Comparison of ENCODE assay signal across 14 mouse cellular contexts in genomic region chr10:83017760-83018498, GRCm38 (mm10). TPM values are rescaled to one million over a fixed set of nuclear protein-coding genes. Genes with fewer than 3 reads are reported as not detected.
DNase-seq lines count a peak whose midpoint lies in the region; ATAC-seq and TF ChIP-seq lines count a peak whose summit lies in the region.
"Had no signal": no experiment of that assay in that cellular context is flagged by ENCODE, and none has a peak within 500 bp of the region (broad histone marks: within the 10 kb centered on the region; RNA-seq: fewer than 3 reads in every experiment).

No protein-coding gene starts in this region.

- no peak for DNase-seq in embryonic facial prominence, embryonic 10.5 days (ENCODE audit: low spot score)
- no peak for DNase-seq in midbrain, postnatal 0 days (ENCODE audit: low spot score)
- DNase-seq in liver, embryonic 13.5 days: peak; percentile 58
- peak; percentile 26 to 50 for DNase-seq in spleen, postnatal 36 days (ENCODE audit: low spot score in 2 of 2)
- no peak for DNase-seq in frontal cortex, postnatal 10 days (ENCODE audit: low spot score in 2 of 2)
- no peak for DNase-seq in adrenal gland, adult 18-20 months (ENCODE audit: low spot score in 2 of 2)
- DNase-seq: cerebellum, postnatal 25 days had no signal

- WGBS in embryonic facial prominence, embryonic 13.5 days: 57% methylated on average over 21 of the region's 21 CpGs
- WGBS in embryonic facial prominence, embryonic 10.5 days: 85% methylated on average over 21 of the region's 21 CpGs
- WGBS in midbrain, embryonic 15.5 days: 63% methylated on average over 21 of the region's 21 CpGs
- 52% methylated on average over 21 of the region's 21 CpGs for WGBS in midbrain, postnatal 0 days
- WGBS in liver, embryonic 13.5 days (ENCODE audit: insufficient replicate concordance): 24% methylated on average over 21 of the region's 21 CpGs

- H3K4me3 ChIP-seq in embryonic facial prominence, embryonic 13.5 days: no peak overlapping the region
- no peak overlapping the region for H3K4me3 ChIP-seq in embryonic facial prominence, embryonic 10.5 days
- H3K4me3 ChIP-seq in midbrain, embryonic 15.5 days: no peak overlapping the region
- H3K4me3 ChIP-seq in midbrain, postnatal 0 days (ENCODE audit: low read depth, low read length): no peak overlapping the region
- H3K4me3 ChIP-seq in liver, embryonic 13.5 days (replicated peaks): peak overlapping the region; percentile 36
- H3K4me3 ChIP-seq: embryonic facial prominence, embryonic 15.5 days; heart, embryonic 10.5 days; limb, embryonic 13.5 days had no signal

- no peak for ATAC-seq in embryonic facial prominence, embryonic 13.5 days (ENCODE audit: insufficient number of reproducible peaks, insufficient read depth, low FRiP score, low TSS enrichment, low read depth)
- no peak for ATAC-seq in midbrain, embryonic 15.5 days (replicated peaks)
- no peak for ATAC-seq in midbrain, postnatal 0 days (ENCODE audit: low FRiP score)
- ATAC-seq in liver, embryonic 13.5 days (ENCODE audit: low read depth): peak; percentile 56

- H3K9me3 ChIP-seq in embryonic facial prominence, embryonic 13.5 days: no peaks in the 10 kb centered on the region; the same call in 1 of the 2 replicates
- no peaks in the 10 kb centered on the region for H3K9me3 ChIP-seq in embryonic facial prominence, embryonic 10.5 days
- no peaks in the 10 kb centered on the region for H3K9me3 ChIP-seq in midbrain, embryonic 15.5 days
- H3K9me3 ChIP-seq in midbrain, postnatal 0 days (ENCODE audit: low read length): no peaks in the 10 kb centered on the region
- H3K9me3 ChIP-seq in liver, embryonic 13.5 days (replicated peaks): peaks cover 2% of the 10 kb centered on the region; the same call in 1 of the 2 replicates
- H3K9me3 ChIP-seq: embryonic facial prominence, embryonic 15.5 days; heart, embryonic 10.5 days; limb, embryonic 13.5 days had no signal

- no peaks in the 10 kb centered on the region for H3K27me3 ChIP-seq in embryonic facial prominence, embryonic 13.5 days
- H3K27me3 ChIP-seq in embryonic facial prominence, embryonic 10.5 days (replicated peaks; ENCODE audit: low read depth, poor library complexity, severe bottlenecking): no peaks in the 10 kb centered on the region
- H3K27me3 ChIP-seq in midbrain, embryonic 15.5 days (replicated peaks): no peaks in the 10 kb centered on the region
- H3K27me3 ChIP-seq in midbrain, postnatal 0 days (ENCODE audit: insufficient read depth, low read length): no peaks in the 10 kb centered on the region
- no peaks in the 10 kb centered on the region for H3K27me3 ChIP-seq in liver, embryonic 13.5 days
- H3K27me3 ChIP-seq: embryonic facial prominence, embryonic 15.5 days had no signal

- no peak for TF ChIP-seq CTCF in midbrain, postnatal 0 days (IDR thresholded peaks at IDR 0.05)

- H3K4me2 ChIP-seq in embryonic facial prominence, embryonic 13.5 days: no peak overlapping the region
- H3K4me2 ChIP-seq in midbrain, embryonic 15.5 days: no peak overlapping the region
- H3K4me2 ChIP-seq in midbrain, postnatal 0 days (ENCODE audit: low read depth, low read length, poor library complexity, severe bottlenecking): no peak overlapping the region
- peak overlapping the region; percentile 71 for H3K4me2 ChIP-seq in liver, embryonic 13.5 days
- H3K4me2 ChIP-seq: embryonic facial prominence, embryonic 15.5 days; limb, embryonic 13.5 days had no signal

- no peak overlapping the region for H3K9ac ChIP-seq in embryonic facial prominence, embryonic 13.5 days
- no peak overlapping the region for H3K9ac ChIP-seq in midbrain, embryonic 15.5 days
- H3K9ac ChIP-seq in midbrain, postnatal 0 days (replicated peaks; ENCODE audit: low read length, poor library complexity, severe bottlenecking): no peak overlapping the region
- H3K9ac ChIP-seq in liver, embryonic 13.5 days: peak overlapping the region; percentile 72
- H3K9ac ChIP-seq: embryonic facial prominence, embryonic 15.5 days; limb, embryonic 13.5 days had no signal

- H3K36me3 ChIP-seq in embryonic facial prominence, embryonic 13.5 days: no peaks in the 10 kb centered on the region
- no peaks in the 10 kb centered on the region for H3K36me3 ChIP-seq in embryonic facial prominence, embryonic 10.5 days (replicated peaks)
- H3K36me3 ChIP-seq in midbrain, embryonic 15.5 days (replicated peaks): no peaks in the 10 kb centered on the region
- H3K36me3 ChIP-seq in midbrain, postnatal 0 days (ENCODE audit: insufficient read depth, low read length): no peaks in the 10 kb centered on the region
- no peaks in the 10 kb centered on the region; the same call in 1 of the 2 replicates for H3K36me3 ChIP-seq in liver, embryonic 13.5 days
- H3K36me3 ChIP-seq: embryonic facial prominence, embryonic 15.5 days; heart, embryonic 10.5 days; limb, embryonic 13.5 days had no signal

- 0 out of 2 replicates have a peak overlapping the region, but pooled peaks have one; percentile 35 for H3K27ac ChIP-seq in embryonic facial prominence, embryonic 13.5 days
- no peak overlapping the region for H3K27ac ChIP-seq in embryonic facial prominence, embryonic 10.5 days (replicated peaks)
- H3K27ac ChIP-seq in midbrain, embryonic 15.5 days: peak overlapping the region; percentile 48; the same call in 1 of the 2 replicates
- no peak overlapping the region for H3K27ac ChIP-seq in midbrain, postnatal 0 days (ENCODE audit: low read depth, low read length)
- H3K27ac ChIP-seq in liver, embryonic 13.5 days: peak overlapping the region; percentile 98
- H3K27ac ChIP-seq: embryonic facial prominence, embryonic 15.5 days; kidney, postnatal 0 days; limb, embryonic 13.5 days; macrophage had no signal

- peaks cover 29% of the 10 kb centered on the region for H3K4me1 ChIP-seq in embryonic facial prominence, embryonic 13.5 days
- peaks cover 52% of the 10 kb centered on the region for H3K4me1 ChIP-seq in embryonic facial prominence, embryonic 10.5 days
- H3K4me1 ChIP-seq in midbrain, embryonic 15.5 days: peaks cover 28% of the 10 kb centered on the region
- peaks cover 5% of the 10 kb centered on the region; the same call in 1 of the 2 replicates for H3K4me1 ChIP-seq in midbrain, postnatal 0 days (ENCODE audit: insufficient read depth, low read length)
- peaks cover 97% of the 10 kb centered on the region for H3K4me1 ChIP-seq in liver, embryonic 13.5 days (replicated peaks)

RNA-seq across cellular contexts. Expression of gene Chst11, which starts 32.6 kb away (rescaled TPM):
- polyA plus RNA-seq in embryonic facial prominence, embryonic 13.5 days (2015; fragmentation: Nextera tagmentation; extraction: Ambion mirVana): 2.6 and 3.6 TPM in 2 replicates
- polyA plus RNA-seq in embryonic facial prominence, embryonic 10.5 days (2016; fragmentation: Nextera tagmentation; extraction: Ambion mirVana): 1.1 and 1.3 TPM in 2 replicates
- polyA plus RNA-seq in midbrain, embryonic 15.5 days (2015; fragmentation: Nextera tagmentation; extraction: Ambion mirVana): 3.8 and 4.1 TPM in 2 replicates
- total RNA-seq in midbrain, postnatal 0 days (2014; rRNA removed): 20.5 and 22.7 TPM in 2 replicates
- 2.6 and 2.8 TPM in 2 replicates for polyA plus RNA-seq in midbrain, postnatal 0 days (2015; fragmentation: Nextera tagmentation; extraction: Ambion mirVana)
- 1.2 and 1.3 TPM in 2 replicates for polyA plus RNA-seq in liver, embryonic 13.5 days (2015; fragmentation: Nextera tagmentation; extraction: Ambion mirVana)
- 10 to 100 TPM; 49.8 to 68.7 TPM for total RNA-seq in adrenal gland, adult 18-20 months (2021)

Comparison
In these comparisons a context has a peak if more than half of its experiments do, and no peak if none do; other contexts are left out.
1. H3K27ac ChIP-seq: peak in embryonic facial prominence, embryonic 13.5 days (single experiment), midbrain, embryonic 15.5 days (single experiment) and liver, embryonic 13.5 days (single experiment); none in embryonic facial prominence, embryonic 10.5 days (single experiment) and midbrain, postnatal 0 days (single experiment).
2. DNase-seq: peak in liver, embryonic 13.5 days (single experiment) and spleen, postnatal 36 days (2 of 2); none in embryonic facial prominence, embryonic 10.5 days (single experiment), midbrain, postnatal 0 days (single experiment), frontal cortex, postnatal 10 days (0 of 2) and adrenal gland, adult 18-20 months (0 of 2).